Mouse (Mus musculus) gastrocnemius, postnatal 14 days (tissue): ENCODE results near the gene Poc5. TPM values are rescaled to one million over a fixed set of nuclear protein-coding genes. Genes with fewer than 3 reads are reported as not detected.

ENCODE experiments used
- DNase-seq: peaks from one replicate; pipeline ENCODE4 v3.0.0; 2021; ENCODE audit warnings: mixed read lengths
- intact Hi-C: fragments of 180-260 bp; cut with DNase I; formaldehyde crosslinking; loops from one replicate; pipeline ENCODE4 v1.15.1; 2025; ENCODE audit warnings: low total_unique reads
- total RNA-seq, 2 experiments: library from RNA; stranded (reverse); gene quantifications; 2 replicates each; pipeline ENCODE4 v1.2.3; 2021

The Poc5 gene
- total RNA-seq, 2 experiments from 2014 or later: 6.7 to 7.9 TPM

- intact Hi-C loops: no loop called here
- no peak for DNase-seq
These were observed 38.0 kb downstream of the Poc5 start for GRCm38 (mm10) chr13:96426044-96426443.

- DNase-seq: no peak
- intact Hi-C loops: no loop called here
These were observed 40.4 kb downstream of the Poc5 start for GRCm38 (mm10) chr13:96428531-96428930.

- intact Hi-C loops: loop anchor here (2.0 kb wide), 1 partner anchor 161 kb away; no protein-coding TSS in a partner anchor
- peak; percentile 87 for DNase-seq
These were observed 43.6 kb downstream of the Poc5 start for GRCm38 (mm10) chr13:96431595-96432156.

- intact Hi-C loops: loop anchor here (2.0 kb wide), 1 partner anchor 160 kb away; no protein-coding TSS in a partner anchor
- no peak for DNase-seq
These were observed 44.3 kb downstream of the Poc5 start for GRCm38 (mm10) chr13:96432376-96432811.

- intact Hi-C loops: loop anchor here (2.0 kb wide), 1 partner anchor 160 kb away; no protein-coding TSS in a partner anchor
- DNase-seq: no peak
These were observed 44.9 kb downstream of the Poc5 start for GRCm38 (mm10) chr13:96433041-96433440.

GRCm38 (mm10) chr13:96433648-96434190 lies 45.6 kb downstream of the Poc5 start:
- no peak for DNase-seq
- intact Hi-C loops: loop anchor here (2.0 kb wide), 1 partner anchor 159 kb away; no protein-coding TSS in a partner anchor

GRCm38 (mm10) chr13:96434899-96435331 lies 46.8 kb downstream of the Poc5 start:
- intact Hi-C loops: no loop called here
- DNase-seq: no peak

DNA sequence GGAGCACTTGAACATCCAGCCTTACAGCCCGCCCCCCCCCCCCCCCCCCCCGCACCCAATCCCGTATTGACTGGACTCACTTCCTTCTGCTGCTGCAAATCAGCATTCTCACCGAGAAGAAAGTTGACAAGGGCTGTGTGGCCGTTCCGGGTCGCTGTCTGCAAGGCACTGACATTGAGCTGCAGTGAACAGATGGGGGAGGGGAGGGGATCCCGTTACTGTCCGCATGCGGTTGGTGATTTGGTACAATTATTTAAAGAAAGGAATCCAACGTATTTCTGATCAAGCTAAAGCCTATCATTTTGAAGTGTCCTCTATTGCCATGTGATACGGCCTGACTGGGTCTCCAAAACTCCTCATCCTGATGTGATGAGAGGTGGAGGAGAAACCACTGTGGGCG lies 47.7 kb downstream of the Poc5 start:
- intact Hi-C loops: no loop called here
- no peak for DNase-seq

GRCm38 (mm10) chr13:96436921-96437320 lies 48.8 kb downstream of the Poc5 start:
- no peak for DNase-seq
- intact Hi-C loops: no loop called here

GRCm38 (mm10) chr13:96440436-96440835 lies 52.3 kb downstream of the Poc5 start:
- no peak for DNase-seq
- intact Hi-C loops: no loop called here

GRCm38 (mm10) chr13:96450205-96450856 lies 62.2 kb downstream of the Poc5 start:
- intact Hi-C loops: no loop called here

DNA sequence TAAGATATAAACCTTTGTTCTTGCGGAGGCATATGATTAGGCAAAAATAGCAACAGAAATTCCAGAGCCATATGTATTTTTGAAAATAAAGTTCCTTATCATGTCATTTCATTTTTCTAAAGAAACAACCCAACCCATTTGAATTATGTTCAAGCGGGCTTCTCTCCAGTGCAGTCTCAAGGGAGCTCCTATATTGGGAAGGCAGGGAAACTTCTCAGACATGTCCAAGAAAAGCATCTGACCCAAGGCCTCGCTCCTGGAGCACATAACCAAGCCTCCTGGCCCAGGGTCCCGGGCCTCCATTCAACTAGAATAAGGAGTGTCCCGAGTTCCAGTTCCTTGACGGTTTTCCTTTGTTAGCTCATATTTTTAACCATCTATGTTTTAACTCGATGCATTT lies 62.8 kb downstream of the Poc5 start:
- intact Hi-C loops: no loop called here
- DNase-seq: peak; percentile 26

More at GRCm38 (mm10) chr13:96450205-96450856, 62.2 kb downstream of the Poc5 start:
- no peak for DNase-seq

DNA sequence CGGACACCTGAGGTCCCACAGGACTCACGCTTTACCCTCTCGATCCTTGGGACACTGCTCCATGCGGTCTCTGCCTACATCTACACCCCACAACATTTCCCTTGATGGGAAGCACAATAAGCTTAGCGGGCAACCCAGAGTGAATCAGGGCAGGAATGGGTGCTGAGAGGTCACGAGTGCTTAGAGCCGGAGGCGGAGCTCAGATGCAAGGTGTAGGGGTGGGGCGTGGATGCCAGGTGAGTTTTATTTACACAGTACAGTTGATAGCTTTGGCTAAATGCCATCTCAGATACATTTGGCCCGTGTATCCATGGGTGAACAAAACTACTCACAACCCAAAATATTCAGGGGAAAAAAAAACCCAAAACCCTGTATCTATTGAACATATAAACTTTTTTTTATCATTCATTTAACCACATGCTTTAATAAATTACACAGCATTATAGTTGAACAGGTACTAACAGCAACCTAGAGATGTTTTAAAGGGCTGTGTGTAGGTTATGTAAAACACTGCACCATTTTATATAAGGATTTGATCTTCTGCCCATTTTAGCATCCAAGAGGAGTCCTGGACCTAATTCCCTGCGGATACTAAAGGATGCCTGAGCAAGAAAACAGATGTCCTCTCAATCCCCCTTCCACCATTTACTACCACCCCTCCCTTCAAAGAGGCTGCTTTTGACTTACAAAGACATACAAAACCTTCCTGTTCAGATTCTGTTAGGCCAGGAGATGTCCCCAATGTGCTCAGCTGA lies 63.5 kb downstream of the Poc5 start:
- intact Hi-C loops: no loop called here
- no peak for DNase-seq

DNA sequence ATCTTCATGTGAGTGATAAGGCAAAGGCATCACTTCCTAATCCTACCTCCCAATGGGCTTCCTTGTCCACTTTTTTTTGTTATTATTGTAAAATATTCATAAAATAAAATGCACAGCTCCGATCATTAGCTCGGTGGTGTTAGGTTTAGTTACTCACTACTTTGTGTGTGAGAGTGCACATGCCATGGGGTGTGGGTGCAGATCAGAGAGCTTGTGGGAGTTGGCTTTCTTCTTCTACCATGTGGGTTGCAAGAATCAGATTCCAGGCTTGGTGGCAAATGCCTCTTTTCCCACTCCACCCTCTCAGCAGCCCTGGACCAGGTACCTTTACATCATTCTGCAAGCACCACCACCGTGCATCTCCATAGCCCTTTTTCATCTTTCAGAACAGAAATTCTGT lies 64.5 kb downstream of the Poc5 start:
- no peak for DNase-seq
- intact Hi-C loops: no loop called here

DNA sequence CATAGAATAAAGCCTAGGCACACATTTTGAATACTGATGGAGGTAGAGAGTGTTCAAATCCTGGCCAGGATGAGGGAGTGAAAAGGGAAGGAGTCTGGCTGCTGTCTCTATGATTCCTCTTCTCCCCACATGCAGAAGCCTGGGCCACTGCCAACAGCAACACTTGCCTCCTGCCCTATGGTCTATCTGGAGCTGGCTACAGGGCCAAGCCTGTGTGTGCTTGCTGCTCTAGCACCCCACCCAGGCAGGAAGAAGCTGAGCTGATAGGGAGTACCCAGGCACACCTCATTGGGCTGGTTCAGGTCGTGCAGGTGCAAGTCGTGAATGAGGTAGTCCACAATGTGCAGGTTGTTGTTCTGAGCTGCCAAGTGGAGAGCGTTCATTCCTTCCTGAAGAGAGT lies 66.2 kb downstream of the Poc5 start:
- no peak for DNase-seq
- intact Hi-C loops: no loop called here

GRCm38 (mm10) chr13:96457566-96457965 lies 69.5 kb downstream of the Poc5 start:
- intact Hi-C loops: no loop called here
- no peak for DNase-seq

GRCm38 (mm10) chr13:96458018-96458417 lies 69.9 kb downstream of the Poc5 start:
- intact Hi-C loops: no loop called here
- no peak for DNase-seq

GRCm38 (mm10) chr13:96458606-96459005 lies 70.5 kb downstream of the Poc5 start:
- no peak for DNase-seq
- intact Hi-C loops: no loop called here

GRCm38 (mm10) chr13:96462644-96463043 lies 74.5 kb downstream of the Poc5 start:
- intact Hi-C loops: no loop called here
- DNase-seq: no peak

GRCm38 (mm10) chr13:96465315-96465714 lies 77.2 kb downstream of the Poc5 start:
- no peak for DNase-seq
- intact Hi-C loops: no loop called here
